Mouse (Mus musculus): ENCODE measurements around the gene Gpr89.

- TF ChIP-seq POLR2A (IDR thresholded peaks at IDR 0.05; ENCODE audit: low read depth, low read length) (no peak), CTCF (IDR thresholded peaks at IDR 0.05; ENCODE audit: borderline replicate concordance, insufficient read depth, low read length) (no peak)
Measured at GRCm38 (mm10) chr3:96879536-96879935, 25.6 kb downstream of the Gpr89 start.

All from embryonic fibroblast, embryonic 13.5 days (primary cell).